Mouse (Mus musculus) bone marrow macrophage, adult 2 months (primary cell): ENCODE measurements around the gene Olfr318. TPM values are rescaled to one million over a fixed set of nuclear protein-coding genes. Genes with fewer than 3 reads are reported as not detected.
"Not testable (repeated sequence)": the region's sequence is repeated elsewhere in the genome, so short reads cannot be mapped to it uniquely, and the experiment has no call there.

Source experiments
- H3K27ac ChIP-seq: 2 replicates; pipeline ENCODE4 v1.5.1; 2012; ENCODE audit warnings: low read depth, low read length; ENCODE audit not compliant: insufficient read depth
- H3K4me1 ChIP-seq: 2 replicates; pipeline ENCODE4 v1.6.1; 2012; ENCODE audit warnings: low read length; ENCODE audit not compliant: control insufficient read depth, insufficient read depth
- H3K4me3 ChIP-seq: 2 replicates; pipeline ENCODE4 v1.5.1; 2012; ENCODE audit warnings: mild to moderate bottlenecking, low read length, moderate library complexity; ENCODE audit not compliant: insufficient read depth
- CTCF ChIP-seq: IDR thresholded peaks from 2 replicates; pipeline ENCODE4 v1.5.1; 2012; ENCODE audit warnings: low read depth, mild to moderate bottlenecking, low read length, moderate library complexity
- POLR2A ChIP-seq: IDR thresholded peaks from 2 replicates; pipeline ENCODE4 v1.6.1; 2012; ENCODE audit warnings: mild to moderate bottlenecking, low read depth, low read length, borderline replicate concordance
- polyA plus RNA-seq: library from polyadenylated mRNA; stranded (reverse); fragments of >200 nt; gene quantifications from 2 replicates; pipeline ENCODE4 v1.2.4, GENCODE M21; 2012; ENCODE audit not compliant: missing spikeins, insufficient read depth, insufficient read length

The Olfr318 gene
- polyA plus RNA-seq, result not detected in 2 replicates

GRCm38 (mm10) chr11:58723914-58724313, at the start of gene Olfr318:
TSS of gene Olfr318 (minus strand) at chr11:58724014.
- no peak within 1 kb of the TSS for H3K4me3 ChIP-seq
- TF ChIP-seq POLR2A, result no peak
- no peak for TF ChIP-seq CTCF
- no peaks in the 10 kb centered on the region for H3K4me1 ChIP-seq
- no peak within 1 kb of the TSS for H3K27ac ChIP-seq

GRCm38 (mm10) chr11:58772888-58773287, 49.1 kb upstream of the Olfr318 start, which contains the start of gene Olfr315:
TSS of gene Olfr315 (plus strand) at chr11:58773188.
- H3K27ac ChIP-seq, result no peak within 1 kb of the TSS
- H3K4me1 ChIP-seq, result no peaks in the 10 kb centered on the region
- TF ChIP-seq CTCF (no peak), POLR2A (no peak)
- H3K4me3 ChIP-seq, result no peak within 1 kb of the TSS

- TF ChIP-seq POLR2A (no peak), CTCF (no peak)
- no peak within 1 kb of the TSS for H3K4me3 ChIP-seq
- H3K4me1 ChIP-seq, result no peaks in the 10 kb centered on the region
- no peak within 1 kb of the TSS for H3K27ac ChIP-seq
Observed at GRCm38 (mm10) chr11:58752434-58752833, 28.6 kb upstream of the Olfr318 start, which contains the start of gene Olfr316. TSS of gene Olfr316 (plus strand) at chr11:58752734.

GRCm38 (mm10) chr11:58751096-58751495, 27.3 kb upstream of the Olfr318 start:
- H3K4me3 ChIP-seq, H3K4me1 ChIP-seq, H3K27ac ChIP-seq: not testable (repeated sequence)

GRCm38 (mm10) chr11:58738792-58739262, 15.0 kb upstream of the Olfr318 start, which contains the start of gene Olfr317:
TSS of gene Olfr317 (minus strand) at chr11:58739212.
- no peak for TF ChIP-seq POLR2A
- no peak for TF ChIP-seq CTCF
- no peak within 1 kb of the TSS for H3K27ac ChIP-seq
- H3K4me3 ChIP-seq, result no peak within 1 kb of the TSS
- no peaks in the 10 kb centered on the region for H3K4me1 ChIP-seq

- H3K27ac ChIP-seq, result no peak overlapping the region
- no peak overlapping the region for H3K4me3 ChIP-seq
- H3K4me1 ChIP-seq, result no peaks in the 10 kb centered on the region
- TF ChIP-seq POLR2A, result no peak
- no peak for TF ChIP-seq CTCF
Observed at GRCm38 (mm10) chr11:58733372-58733771, 9.6 kb upstream of the Olfr318 start.

GRCm38 (mm10) chr11:58727896-58728650, 4.3 kb upstream of the Olfr318 start:
- not testable (repeated sequence) for H3K4me1 ChIP-seq, H3K27ac ChIP-seq, H3K4me3 ChIP-seq

- Histone ChIP-seq H3K4me3 (no peak overlapping the region), H3K4me1 (no peaks in the 10 kb centered on the region), H3K27ac (no peak overlapping the region)
- TF ChIP-seq CTCF (no peak), POLR2A (no peak)
Observed at GRCm38 (mm10) chr11:58719701-58720100, 4.1 kb downstream of the Olfr318 start.

GRCm38 (mm10) chr11:58717723-58718122, 6.1 kb downstream of the Olfr318 start:
- not testable (repeated sequence) for H3K4me1 ChIP-seq, H3K27ac ChIP-seq, H3K4me3 ChIP-seq

- TF ChIP-seq CTCF (no peak), POLR2A (no peak)
- Histone ChIP-seq H3K27ac (no peak overlapping the region), H3K4me1 (no peaks in the 10 kb centered on the region), H3K4me3 (no peak overlapping the region)
Observed at GRCm38 (mm10) chr11:58709086-58709485, 14.7 kb downstream of the Olfr318 start.
